Mouse (Mus musculus): ENCODE results near the gene Sugt1. TPM values are rescaled to one million over a fixed set of nuclear protein-coding genes. Genes with fewer than 3 reads are reported as not detected.

Gene Sugt1
- polyA plus RNA-seq, 1 experiment from 2014 or later, result 121 TPM

- Histone ChIP-seq H3K36me3 (ENCODE audit: control insufficient read depth, insufficient read depth, low read length) (no peaks in the 10 kb centered on the region), H3K27me3 (replicated peaks; ENCODE audit: control insufficient read depth, insufficient read depth, low read length) (no peaks in the 10 kb centered on the region), H3K4me1 (replicated peaks; ENCODE audit: control insufficient read depth, insufficient read depth, low read length) (no peaks in the 10 kb centered on the region), H3K27ac (ENCODE audit: low read depth) (no peak overlapping the region), H3K4me3 (ENCODE audit: low read depth, low read length) (no peak overlapping the region), H3K9me3 (ENCODE audit: control insufficient read depth, low read length) (no peaks in the 10 kb centered on the region), H3K9ac (ENCODE audit: low read length) (no peak overlapping the region), H3K4me2 (ENCODE audit: low read length) (no peak overlapping the region)
- no peak for ATAC-seq (replicated peaks; ENCODE audit: low FRiP score, low TSS enrichment, low read depth)
- 52% methylated on average over 15 of the region's 15 CpGs for WGBS
- no peak for DNase-seq (ENCODE audit: low spot score)
These were observed 89.7 kb downstream of the Sugt1 start for GRCm38 (mm10) chr14:79677108-79677753.

GRCm38 (mm10) chr14:79677891-79678687, 90.6 kb downstream of the Sugt1 start:
- no peak for ATAC-seq (replicated peaks; ENCODE audit: low FRiP score, low TSS enrichment, low read depth)
- no peak overlapping the region for H3K4me3 ChIP-seq (ENCODE audit: low read depth, low read length)
- no peak for DNase-seq (ENCODE audit: low spot score)

GRCm38 (mm10) chr14:79680652-79681051, 93.2 kb downstream of the Sugt1 start:
- Histone ChIP-seq H3K4me2 (ENCODE audit: low read length) (no peak overlapping the region), H3K9me3 (ENCODE audit: control insufficient read depth, low read length) (no peaks in the 10 kb centered on the region), H3K27ac (ENCODE audit: low read depth) (no peak overlapping the region), H3K4me1 (replicated peaks; ENCODE audit: control insufficient read depth, insufficient read depth, low read length) (no peaks in the 10 kb centered on the region), H3K4me3 (ENCODE audit: low read depth, low read length) (no peak overlapping the region), H3K27me3 (replicated peaks; ENCODE audit: control insufficient read depth, insufficient read depth, low read length) (no peaks in the 10 kb centered on the region), H3K9ac (ENCODE audit: low read length) (no peak overlapping the region), H3K36me3 (ENCODE audit: control insufficient read depth, insufficient read depth, low read length) (no peaks in the 10 kb centered on the region)
- ATAC-seq (replicated peaks; ENCODE audit: low FRiP score, low TSS enrichment, low read depth) (no peak), DNase-seq (ENCODE audit: low spot score) (no peak)
- 67% methylated on average over 5 of the region's 5 CpGs for WGBS

More at GRCm38 (mm10) chr14:79677891-79678687, 90.6 kb downstream of the Sugt1 start:
- no peaks in the 10 kb centered on the region for H3K27me3 ChIP-seq (replicated peaks; ENCODE audit: control insufficient read depth, insufficient read depth, low read length)
- H3K36me3 ChIP-seq (ENCODE audit: control insufficient read depth, insufficient read depth, low read length), result no peaks in the 10 kb centered on the region
- no peaks in the 10 kb centered on the region for H3K9me3 ChIP-seq (ENCODE audit: control insufficient read depth, low read length)
- H3K4me2 ChIP-seq (ENCODE audit: low read length), result no peak overlapping the region
- H3K4me1 ChIP-seq (replicated peaks; ENCODE audit: control insufficient read depth, insufficient read depth, low read length), result no peaks in the 10 kb centered on the region
- no peak overlapping the region for H3K27ac ChIP-seq (ENCODE audit: low read depth)
- no peak overlapping the region for H3K9ac ChIP-seq (ENCODE audit: low read length)
- WGBS, result 63% methylated on average over 14 of the region's 14 CpGs

Small RNAs within 50 kb of the gene (microRNA-seq; reads per million reads assigned to microRNA genes)
- not detected for gene Gm27857

Other genes starting within 250 kb of the Sugt1 start
- gene Naa16, start 196.9 kb upstream of the Sugt1 start, polyA plus RNA-seq (2014; fragmentation: Nextera tagmentation; extraction: Ambion mirVana), result 40.7 and 42.7 TPM in 2 replicates
- 10.0 and 10.5 TPM in 2 replicates for gene Mtrf1, start 189.9 kb upstream of the Sugt1 start, polyA plus RNA-seq (2014; fragmentation: Nextera tagmentation; extraction: Ambion mirVana)
- gene Kbtbd7, start 161.2 kb upstream of the Sugt1 start, polyA plus RNA-seq (2014; fragmentation: Nextera tagmentation; extraction: Ambion mirVana), result 11.6 and 14.4 TPM in 2 replicates
- 3.5 and 3.6 TPM in 2 replicates for gene Kbtbd6, start 135.9 kb upstream of the Sugt1 start, polyA plus RNA-seq (2014; fragmentation: Nextera tagmentation; extraction: Ambion mirVana)
- gene Elf1, start 106.5 kb upstream of the Sugt1 start, polyA plus RNA-seq (2014; fragmentation: Nextera tagmentation; extraction: Ambion mirVana), result 27.0 and 27.7 TPM in 2 replicates
- 39.5 and 42.9 TPM in 2 replicates for gene Wbp4, start 106.2 kb upstream of the Sugt1 start, polyA plus RNA-seq (2014; fragmentation: Nextera tagmentation; extraction: Ambion mirVana)
- not detected in 2 replicates for gene Cnmd, start 74.5 kb downstream of the Sugt1 start, polyA plus RNA-seq (2014; fragmentation: Nextera tagmentation; extraction: Ambion mirVana)
- gene Pcdh8, start 183.6 kb downstream of the Sugt1 start, polyA plus RNA-seq (2014; fragmentation: Nextera tagmentation; extraction: Ambion mirVana), result 0.19 and 0.31 TPM in 2 replicates